ENCODE assay signal across 10 mouse cellular contexts in the genomic region with DNA sequence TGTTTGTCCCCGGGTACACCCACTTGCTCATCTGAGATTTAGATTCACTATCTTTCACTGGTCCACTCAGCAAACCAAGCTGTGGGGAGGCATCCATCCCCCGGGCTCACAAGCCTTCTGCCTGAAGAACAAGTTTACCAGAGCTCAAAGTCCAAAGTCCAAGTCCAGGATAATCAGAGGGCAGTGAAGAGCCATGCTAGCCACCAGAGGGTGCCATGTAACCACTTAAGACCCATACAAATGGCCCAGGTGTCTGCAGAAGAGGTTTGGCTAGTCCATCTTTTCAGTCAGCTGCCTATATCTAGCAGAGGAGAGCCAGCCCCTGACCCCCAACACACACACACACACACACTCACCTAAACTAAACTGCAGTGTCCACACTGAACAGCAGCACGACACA. TPM values are rescaled to one million over a fixed set of nuclear protein-coding genes. Genes with fewer than 3 reads are reported as not detected.
DNase-seq lines count a peak whose midpoint lies in the region; ATAC-seq and TF ChIP-seq lines count a peak whose summit lies in the region.
"Had no signal": no experiment of that assay in that cellular context is flagged by ENCODE, and none has a peak within 500 bp of the region (broad histone marks: within the 10 kb centered on the region; RNA-seq: fewer than 3 reads in every experiment).

No protein-coding gene starts in this region.

- no peak overlapping the region for H3K4me2 ChIP-seq in forebrain, postnatal 0 days (ENCODE audit: low read depth)
- H3K4me2 ChIP-seq in forebrain, embryonic 12.5 days = no peak overlapping the region
- H3K4me2 ChIP-seq: heart, embryonic 15.5 days had no signal

- no peak overlapping the region for H3K4me3 ChIP-seq in forebrain, postnatal 0 days (ENCODE audit: low read depth, low read length)
- no peak overlapping the region for H3K4me3 ChIP-seq in forebrain, embryonic 12.5 days (replicated peaks)
- no peak overlapping the region for H3K4me3 ChIP-seq in testis, adult 2 months (ENCODE audit: control insufficient read depth, low read depth, low read length)
- no peak overlapping the region for H3K4me3 ChIP-seq in cortical plate, adult 2 months (ENCODE audit: insufficient read depth, low read length)
- H3K4me3 ChIP-seq: heart, embryonic 15.5 days had no signal

- WGBS in forebrain, postnatal 0 days = 52% methylated on average over 3 of the region's 3 CpGs
- WGBS in forebrain, embryonic 12.5 days = 47% methylated on average over 3 of the region's 3 CpGs

- ATAC-seq in forebrain, postnatal 0 days = no peak
- ATAC-seq in forebrain, embryonic 12.5 days (ENCODE audit: low FRiP score) = no peak
- peak; percentile 52 for ATAC-seq in megakaryocyte progenitor cell, adult 5-6 weeks (replicated peaks; ENCODE audit: poor library complexity)

- TF ChIP-seq CTCF in forebrain, postnatal 0 days (IDR thresholded peaks at IDR 0.05; ENCODE audit: low read depth) = peak; percentile 73
- TF ChIP-seq CTCF in testis, adult 2 months (IDR thresholded peaks at IDR 0.05; ENCODE audit: control insufficient read depth, insufficient read depth, insufficient replicate concordance, low read depth, low read length) = 0 out of 2 replicates have a peak, but pooled peaks have one; percentile 12
- peak; percentile 75 for TF ChIP-seq CTCF in cortical plate, adult 2 months (IDR thresholded peaks at IDR 0.05; ENCODE audit: extremely low read depth, insufficient read depth, low read length)

- H3K27me3 ChIP-seq in forebrain, postnatal 0 days (ENCODE audit: insufficient read depth, low read length) = no peaks in the 10 kb centered on the region
- H3K27me3 ChIP-seq in forebrain, embryonic 12.5 days = peaks cover 20% of the 10 kb centered on the region; the same call in 1 of the 2 replicates
- H3K27me3 ChIP-seq in testis, adult 2 months (ENCODE audit: control insufficient read depth, insufficient read depth, low read length) = no peaks in the 10 kb centered on the region
- H3K27me3 ChIP-seq: heart, embryonic 15.5 days had no signal

- no peak for TF ChIP-seq POLR2A in testis, adult 2 months (IDR thresholded peaks at IDR 0.05; ENCODE audit: control insufficient read depth, low read depth, low read length)
- TF ChIP-seq POLR2A in cortical plate, adult 2 months (IDR thresholded peaks at IDR 0.05; ENCODE audit: extremely low read depth, insufficient read depth, low read length) = no peak

- H3K27ac ChIP-seq in forebrain, postnatal 0 days (ENCODE audit: low read depth, low read length) = no peak overlapping the region
- no peak overlapping the region for H3K27ac ChIP-seq in forebrain, embryonic 12.5 days
- H3K27ac ChIP-seq in testis, adult 2 months (ENCODE audit: control insufficient read depth, insufficient read depth, low read depth, low read length) = no peak overlapping the region
- H3K27ac ChIP-seq in cortical plate, adult 2 months (ENCODE audit: insufficient read depth, low read length) = no peak overlapping the region
- H3K27ac ChIP-seq: heart, embryonic 15.5 days had no signal

- H3K4me1 ChIP-seq in forebrain, postnatal 0 days (ENCODE audit: insufficient read depth) = no peaks in the 10 kb centered on the region
- H3K4me1 ChIP-seq in forebrain, embryonic 12.5 days = no peaks in the 10 kb centered on the region
- H3K4me1 ChIP-seq in testis, adult 2 months (ENCODE audit: control insufficient read depth, insufficient read depth, low read length) = no peaks in the 10 kb centered on the region
- H3K4me1 ChIP-seq in cortical plate, adult 2 months (ENCODE audit: control insufficient read depth, insufficient read depth, low read length) = no peaks in the 10 kb centered on the region
- H3K4me1 ChIP-seq: heart, embryonic 15.5 days had no signal

- H3K9ac ChIP-seq in forebrain, postnatal 0 days = no peak overlapping the region
- H3K9ac ChIP-seq in forebrain, embryonic 12.5 days = no peak overlapping the region
- H3K9ac ChIP-seq: heart, embryonic 15.5 days had no signal

- peak; percentile 40 for DNase-seq in forebrain, postnatal 0 days
- no peak for DNase-seq in testis, postnatal 14 days (ENCODE audit: low spot score)
- DNase-seq in kidney, postnatal 10 days = peak; percentile 72
- DNase-seq in telencephalon, adult 2 months (ENCODE audit: low read depth, low spot score) = peak; percentile 34

- H3K36me3 ChIP-seq in forebrain, postnatal 0 days (ENCODE audit: insufficient read depth) = no peaks in the 10 kb centered on the region
- H3K36me3 ChIP-seq in forebrain, embryonic 12.5 days (replicated peaks) = no peaks in the 10 kb centered on the region
- no peaks in the 10 kb centered on the region; the same call in 1 of the 2 replicates for H3K36me3 ChIP-seq in testis, adult 2 months (ENCODE audit: control insufficient read depth, insufficient read depth, low read length)
- H3K36me3 ChIP-seq: heart, embryonic 15.5 days had no signal

- H3K9me3 ChIP-seq in forebrain, postnatal 0 days (ENCODE audit: low read length) = no peaks in the 10 kb centered on the region
- H3K9me3 ChIP-seq in forebrain, embryonic 12.5 days = no peaks in the 10 kb centered on the region
- H3K9me3 ChIP-seq: heart, embryonic 15.5 days had no signal

RNA-seq across cellular contexts. Expression of a gene that starts 4.7 kb away (rescaled TPM):
- total RNA-seq in forebrain, postnatal 0 days (2014; rRNA removed) = 45.2 and 68.9 TPM in 2 replicates
- polyA plus RNA-seq in forebrain, postnatal 0 days (2015; fragmentation: Nextera tagmentation; extraction: Ambion mirVana) = 27.1 and 30.7 TPM in 2 replicates
- 36.1 and 40.5 TPM in 2 replicates for polyA plus RNA-seq in forebrain, embryonic 12.5 days (2016; fragmentation: Nextera tagmentation; extraction: Ambion mirVana)
- polyA plus RNA-seq in testis, adult 2 months (2012; rRNA removed) = 4.6 and 5.8 TPM in 2 replicates
- polyA plus RNA-seq in cortical plate, adult 2 months (2012; rRNA removed) = 23.8 and 24.2 TPM in 2 replicates
- total RNA-seq in megakaryocyte progenitor cell, adult 5-6 weeks (2015) = 7.2 and 11.0 TPM in 2 replicates
- 18.2 and 21.0 TPM in 2 replicates for total RNA-seq in megakaryocyte progenitor cell, adult 5-6 weeks (2017)

RNA-seq across cellular contexts. Expression of a gene that starts 25.0 kb away (rescaled TPM):
- 14.2 and 22.0 TPM in 2 replicates for total RNA-seq in forebrain, postnatal 0 days (2014; rRNA removed)
- polyA plus RNA-seq in forebrain, postnatal 0 days (2015; fragmentation: Nextera tagmentation; extraction: Ambion mirVana) = 10.3 and 13.0 TPM in 2 replicates
- 3.8 and 4.4 TPM in 2 replicates for polyA plus RNA-seq in forebrain, embryonic 12.5 days (2016; fragmentation: Nextera tagmentation; extraction: Ambion mirVana)
- polyA plus RNA-seq in testis, adult 2 months (2012; rRNA removed) = 4.8 and 5.7 TPM in 2 replicates
- polyA plus RNA-seq in cortical plate, adult 2 months (2012; rRNA removed) = 1.5 and 1.9 TPM in 2 replicates
- total RNA-seq in megakaryocyte progenitor cell, adult 5-6 weeks (2015) = not detected in 2 replicates
- not detected in 2 replicates for total RNA-seq in megakaryocyte progenitor cell, adult 5-6 weeks (2017)
- total RNA-seq: neutrophil, adult 5-6 weeks had no signal

RNA-seq across cellular contexts. Expression of a gene that starts 35.6 kb away (rescaled TPM):
- total RNA-seq in forebrain, postnatal 0 days (2014; rRNA removed) = 20.8 and 27.8 TPM in 2 replicates
- polyA plus RNA-seq in forebrain, postnatal 0 days (2015; fragmentation: Nextera tagmentation; extraction: Ambion mirVana) = 53.5 and 55.7 TPM in 2 replicates
- polyA plus RNA-seq in forebrain, embryonic 12.5 days (2016; fragmentation: Nextera tagmentation; extraction: Ambion mirVana) = 73.0 and 73.5 TPM in 2 replicates
- 12.2 and 14.3 TPM in 2 replicates for polyA plus RNA-seq in testis, adult 2 months (2012; rRNA removed)
- polyA plus RNA-seq in cortical plate, adult 2 months (2012; rRNA removed) = 58.8 and 63.1 TPM in 2 replicates
- 57.4 and 63.5 TPM in 2 replicates for total RNA-seq in megakaryocyte progenitor cell, adult 5-6 weeks (2015)
- total RNA-seq in megakaryocyte progenitor cell, adult 5-6 weeks (2017) = 60.5 and 70.8 TPM in 2 replicates

Comparison
In these comparisons a context has a peak if more than half of its experiments do, and no peak if none do; other contexts are left out.
1. CTCF ChIP-seq: peak in every context shown above with its lines; median percentile 75 in cortical plate, adult 2 months; 73 in forebrain, postnatal 0 days; 12 in testis, adult 2 months.